Mouse (Mus musculus): Measurements from ENCODE around the gene Hoxb1. TPM values are rescaled to one million over a fixed set of nuclear protein-coding genes. Genes with fewer than 3 reads are reported as not detected.

Hoxb1 gene
- polyA plus RNA-seq, 1 experiment from 2014 or later = not detected

DNA sequence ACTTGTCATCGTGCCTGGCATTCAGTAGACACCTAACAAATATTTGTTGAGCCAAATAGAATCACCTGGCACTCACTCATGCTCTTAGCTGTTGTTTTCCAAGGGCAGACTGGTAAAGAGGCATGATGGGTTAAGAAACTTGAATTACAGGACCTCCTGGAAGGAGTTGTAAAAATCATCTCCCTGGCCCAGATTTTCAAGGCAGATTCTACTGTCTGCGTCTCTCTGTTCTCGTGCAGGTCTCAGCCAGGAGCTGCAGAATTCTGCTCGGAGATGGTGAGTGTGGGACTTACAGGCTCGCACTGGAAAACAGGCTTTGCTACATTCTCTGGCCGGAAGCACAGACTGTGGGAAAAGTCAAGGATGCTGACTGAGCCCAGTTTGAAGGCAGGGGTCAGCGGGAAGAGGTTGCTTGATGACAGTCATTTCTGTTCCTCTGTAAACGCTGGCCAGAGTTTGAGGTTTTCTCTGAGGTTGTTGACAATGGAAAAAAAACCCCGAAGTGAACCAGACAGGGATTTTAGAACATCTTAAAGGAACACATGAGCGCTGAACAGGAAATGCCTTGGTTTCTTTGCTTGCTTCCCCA, 38.6 kb downstream of the Hoxb1 start:
- WGBS = 13% methylated on average over 10 of the region's 10 CpGs
- H3K27ac ChIP-seq (ENCODE audit: low read length) = peak overlapping the region; percentile 55

DNA sequence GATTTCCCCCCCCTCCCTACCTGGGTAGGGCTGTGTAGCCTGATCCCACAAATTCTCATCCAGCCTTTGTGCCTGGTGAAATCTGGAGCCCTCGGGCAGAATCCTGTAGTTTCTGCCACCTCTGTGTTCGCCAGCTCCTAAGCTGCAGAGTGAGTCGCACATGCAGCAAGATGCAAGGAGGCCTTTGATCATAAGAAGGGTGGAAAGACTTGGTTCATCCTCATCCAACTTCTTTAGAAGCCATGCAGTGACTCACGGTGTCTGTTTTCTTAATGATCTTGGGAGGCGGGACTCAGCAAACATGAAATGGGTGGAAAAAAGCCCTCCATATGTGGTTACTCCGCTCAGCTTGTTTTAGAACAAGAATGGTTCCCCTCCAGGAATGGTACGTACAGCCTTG, 39.3 kb downstream of the Hoxb1 start:
- Histone ChIP-seq H3K9ac (ENCODE audit: low read length) (no peak overlapping the region), H3K9me3 (ENCODE audit: control insufficient read depth, low read length) (no peaks in the 10 kb centered on the region), H3K36me3 (ENCODE audit: control insufficient read depth, insufficient read depth, low read length) (no peaks in the 10 kb centered on the region), H3K4me2 (ENCODE audit: low read depth, low read length) (no peak overlapping the region), H3K27me3 (ENCODE audit: control insufficient read depth, insufficient read depth, low read depth, low read length) (no peaks in the 10 kb centered on the region; the same call in 1 of the 2 replicates), H3K27ac (ENCODE audit: low read length) (peak overlapping the region; percentile 55; the same call in 1 of the 2 replicates), H3K4me3 (ENCODE audit: low read length) (no peak overlapping the region), H3K4me1 (replicated peaks; ENCODE audit: control insufficient read depth, insufficient read depth, low read length) (peaks cover 28% of the 10 kb centered on the region)
- no peak for ATAC-seq (ENCODE audit: low read depth)
- 58% methylated on average over 7 of the region's 7 CpGs for WGBS

More for the DNA sequence above, 38.6 kb downstream of the Hoxb1 start:
- ATAC-seq (ENCODE audit: low read depth) = no peak
- no peaks in the 10 kb centered on the region for H3K9me3 ChIP-seq (ENCODE audit: control insufficient read depth, low read length)
- peaks cover 28% of the 10 kb centered on the region for H3K4me1 ChIP-seq (replicated peaks; ENCODE audit: control insufficient read depth, insufficient read depth, low read length)
- no peak overlapping the region for H3K4me2 ChIP-seq (ENCODE audit: low read depth, low read length)
- H3K4me3 ChIP-seq (ENCODE audit: low read length) = no peak overlapping the region
- no peaks in the 10 kb centered on the region for H3K36me3 ChIP-seq (ENCODE audit: control insufficient read depth, insufficient read depth, low read length)
- no peak overlapping the region for H3K9ac ChIP-seq (ENCODE audit: low read length)
- no peaks in the 10 kb centered on the region for H3K27me3 ChIP-seq (ENCODE audit: control insufficient read depth, insufficient read depth, low read depth, low read length)

DNA sequence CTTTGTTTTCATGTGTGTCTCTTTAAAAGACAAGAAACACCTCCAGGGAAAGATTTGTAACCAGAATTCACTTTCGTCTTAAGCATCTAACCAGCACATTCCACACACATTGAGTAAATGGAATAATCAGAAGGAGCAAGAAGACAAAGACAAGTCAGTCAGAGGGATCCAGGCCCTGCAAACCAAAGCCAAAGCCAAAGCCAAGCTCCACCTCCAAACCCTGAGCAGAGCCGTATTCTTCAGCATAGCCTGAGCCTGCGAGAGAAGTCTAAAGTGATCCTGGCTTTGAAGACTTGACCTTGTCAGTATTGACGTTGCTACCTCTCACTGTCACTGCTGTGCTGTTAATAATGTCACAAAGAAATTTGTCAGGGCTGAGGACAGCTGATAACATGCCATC, 40.0 kb downstream of the Hoxb1 start:
- no peak overlapping the region for H3K9ac ChIP-seq (ENCODE audit: low read length)
- no peak overlapping the region for H3K4me3 ChIP-seq (ENCODE audit: low read length)
- whole genome bisulfite sequencing = 43% methylated on average over 4 of the region's 4 CpGs
- peaks cover 25% of the 10 kb centered on the region for H3K4me1 ChIP-seq (replicated peaks; ENCODE audit: control insufficient read depth, insufficient read depth, low read length)
- H3K4me2 ChIP-seq (ENCODE audit: low read depth, low read length) = no peak overlapping the region
- H3K27me3 ChIP-seq (ENCODE audit: control insufficient read depth, insufficient read depth, low read depth, low read length) = no peaks in the 10 kb centered on the region; the same call in 1 of the 2 replicates
- ATAC-seq (ENCODE audit: low read depth) = no peak
- no peaks in the 10 kb centered on the region for H3K36me3 ChIP-seq (ENCODE audit: control insufficient read depth, insufficient read depth, low read length)
- H3K27ac ChIP-seq (ENCODE audit: low read length) = no peak overlapping the region
- H3K9me3 ChIP-seq (ENCODE audit: control insufficient read depth, low read length) = no peaks in the 10 kb centered on the region

DNA sequence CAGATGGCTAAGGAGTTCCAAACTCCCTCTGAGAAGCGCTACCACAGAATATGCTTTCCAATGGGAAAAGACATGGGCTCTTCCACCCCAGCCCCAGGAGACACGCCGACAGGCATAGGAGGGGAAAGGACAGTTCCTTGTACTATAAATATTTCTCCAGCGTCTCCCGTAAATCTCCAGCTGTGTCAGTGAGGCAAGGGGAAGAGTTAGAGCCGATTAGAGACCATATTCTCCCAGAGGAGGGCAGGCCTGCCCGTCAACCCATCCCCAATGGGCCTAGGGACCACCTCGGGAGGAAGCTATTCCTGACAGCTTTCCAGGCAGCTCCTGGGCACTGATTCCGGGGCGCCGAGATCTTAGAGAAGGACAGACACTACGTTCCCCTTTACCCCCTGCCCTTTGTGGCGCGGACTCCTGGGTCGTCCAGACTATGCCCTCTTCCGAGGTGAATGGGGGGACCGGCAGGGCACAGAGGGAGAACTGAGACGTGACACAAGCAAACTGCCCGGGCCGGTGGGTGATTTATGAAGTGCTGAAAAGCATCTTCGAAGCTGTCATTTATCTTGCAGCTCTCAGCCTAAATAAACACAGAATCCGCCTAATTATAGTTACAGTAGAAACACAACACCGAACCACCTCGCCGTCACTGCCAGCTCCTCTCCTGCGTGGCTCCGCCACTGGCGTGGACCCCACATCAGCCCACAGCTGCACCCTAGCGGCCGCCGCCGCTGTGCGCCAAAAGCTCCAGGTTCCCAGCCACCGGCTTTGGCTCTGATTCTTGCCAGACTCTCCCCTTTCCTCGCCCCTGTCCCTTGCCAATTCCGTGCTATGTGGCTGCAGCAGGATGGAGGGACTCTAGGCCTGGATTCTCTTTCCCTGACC, 41.9 kb downstream of the Hoxb1 start:
- 0 out of 2 replicates have a peak, but pooled peaks cover 2% of the 10 kb centered on the region for H3K9me3 ChIP-seq (ENCODE audit: control insufficient read depth, low read length)
- peak overlapping the region; percentile 53 for H3K9ac ChIP-seq (ENCODE audit: low read length)
- peaks cover 25% of the 10 kb centered on the region for H3K4me1 ChIP-seq (replicated peaks; ENCODE audit: control insufficient read depth, insufficient read depth, low read length)
- H3K4me2 ChIP-seq (ENCODE audit: low read depth, low read length) = peak overlapping the region; percentile 56
- WGBS = 6% methylated on average over 36 of the region's 36 CpGs
- H3K36me3 ChIP-seq (ENCODE audit: control insufficient read depth, insufficient read depth, low read length) = no peaks in the 10 kb centered on the region
- peak overlapping the region; percentile 87 for H3K27ac ChIP-seq (ENCODE audit: low read length)
- no peaks in the 10 kb centered on the region; the same call in 1 of the 2 replicates for H3K27me3 ChIP-seq (ENCODE audit: control insufficient read depth, insufficient read depth, low read depth, low read length)
- peak; percentile 83 for ATAC-seq (ENCODE audit: low read depth)
- H3K4me3 ChIP-seq (ENCODE audit: low read length) = peak overlapping the region; percentile 30

DNA sequence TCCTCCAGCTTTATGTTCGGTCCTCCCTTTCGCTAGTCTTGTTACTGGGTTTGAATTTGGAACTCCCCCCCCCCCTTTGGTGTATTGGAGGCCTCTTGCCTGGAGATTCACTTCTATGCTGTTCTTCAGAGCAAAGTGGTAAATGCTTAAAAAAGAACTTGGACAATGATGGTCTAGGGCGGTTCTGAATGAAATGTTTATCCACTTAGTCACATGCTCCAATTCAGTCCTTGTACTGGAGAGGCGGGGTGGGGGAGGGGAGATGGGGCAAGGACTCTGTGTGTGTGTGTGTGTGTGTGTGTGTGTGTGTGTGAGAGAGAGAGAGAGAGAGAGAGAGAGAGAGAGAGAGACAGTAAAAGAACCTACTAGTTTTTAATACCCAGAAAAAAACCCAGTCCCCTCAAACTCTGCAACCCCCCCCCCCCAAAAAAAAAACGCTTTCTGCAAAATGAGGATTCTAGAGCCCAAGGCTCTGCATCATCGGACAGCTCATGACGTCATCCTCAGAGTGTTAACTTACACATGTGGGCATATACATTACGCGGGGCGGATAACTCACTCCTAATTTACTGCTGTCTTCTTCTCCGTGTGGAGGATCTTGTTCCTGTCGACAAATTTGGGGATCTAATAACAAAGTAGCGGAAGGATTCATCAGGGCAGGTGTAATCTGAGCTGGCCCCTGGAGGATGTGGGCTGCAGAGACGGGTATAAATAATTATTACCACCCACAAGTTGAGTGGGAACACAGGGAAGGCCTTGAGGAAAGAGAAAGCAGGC, 42.9 kb downstream of the Hoxb1 start:
- H3K9me3 ChIP-seq (ENCODE audit: control insufficient read depth, low read length) = 0 out of 2 replicates have a peak, but pooled peaks cover 2% of the 10 kb centered on the region
- peak overlapping the region; percentile 53 for H3K9ac ChIP-seq (ENCODE audit: low read length)
- WGBS = 30% methylated on average over 14 of the region's 14 CpGs
- peak overlapping the region; percentile 87 for H3K27ac ChIP-seq (ENCODE audit: low read length)
- no peaks in the 10 kb centered on the region for H3K36me3 ChIP-seq (ENCODE audit: control insufficient read depth, insufficient read depth, low read length)
- H3K4me3 ChIP-seq (ENCODE audit: low read length) = peak overlapping the region; percentile 30
- H3K4me2 ChIP-seq (ENCODE audit: low read depth, low read length) = peak overlapping the region; percentile 56
- ATAC-seq (ENCODE audit: low read depth) = peak; percentile 67
- H3K4me1 ChIP-seq (replicated peaks; ENCODE audit: control insufficient read depth, insufficient read depth, low read length) = peaks cover 29% of the 10 kb centered on the region
- H3K27me3 ChIP-seq (ENCODE audit: control insufficient read depth, insufficient read depth, low read depth, low read length) = no peaks in the 10 kb centered on the region; the same call in 1 of the 2 replicates

DNA sequence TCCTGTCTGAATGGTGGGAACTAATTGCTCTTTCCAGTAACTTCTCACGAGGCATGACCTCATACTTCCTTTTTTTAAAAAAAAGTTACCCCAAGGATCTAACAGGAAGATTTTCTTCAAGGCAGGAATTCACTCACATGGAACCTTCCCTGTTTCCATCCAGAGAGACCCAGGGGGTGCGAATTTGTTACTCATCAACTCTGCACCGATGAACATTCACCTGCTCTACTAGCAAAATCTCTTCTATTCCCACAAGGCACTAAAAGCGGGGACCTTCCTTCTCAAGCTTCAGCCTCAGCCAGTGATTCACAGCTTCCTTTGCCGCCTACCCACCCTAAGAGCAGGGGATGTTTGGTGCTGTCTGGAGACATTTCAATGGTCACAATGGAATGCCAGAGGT, 45.5 kb downstream of the Hoxb1 start:
- Histone ChIP-seq H3K36me3 (ENCODE audit: control insufficient read depth, insufficient read depth, low read length) (no peaks in the 10 kb centered on the region), H3K9me3 (ENCODE audit: control insufficient read depth, low read length) (peaks cover 4% of the 10 kb centered on the region; the same call in 1 of the 2 replicates), H3K4me3 (ENCODE audit: low read length) (no peak overlapping the region), H3K27me3 (ENCODE audit: control insufficient read depth, insufficient read depth, low read depth, low read length) (no peaks in the 10 kb centered on the region; the same call in 1 of the 2 replicates), H3K4me2 (ENCODE audit: low read depth, low read length) (no peak overlapping the region), H3K4me1 (replicated peaks; ENCODE audit: control insufficient read depth, insufficient read depth, low read length) (peaks cover 25% of the 10 kb centered on the region), H3K9ac (ENCODE audit: low read length) (no peak overlapping the region), H3K27ac (ENCODE audit: low read length) (no peak overlapping the region)
- WGBS = 71% methylated on average over 5 of the region's 5 CpGs
- no peak for ATAC-seq (ENCODE audit: low read depth)

DNA sequence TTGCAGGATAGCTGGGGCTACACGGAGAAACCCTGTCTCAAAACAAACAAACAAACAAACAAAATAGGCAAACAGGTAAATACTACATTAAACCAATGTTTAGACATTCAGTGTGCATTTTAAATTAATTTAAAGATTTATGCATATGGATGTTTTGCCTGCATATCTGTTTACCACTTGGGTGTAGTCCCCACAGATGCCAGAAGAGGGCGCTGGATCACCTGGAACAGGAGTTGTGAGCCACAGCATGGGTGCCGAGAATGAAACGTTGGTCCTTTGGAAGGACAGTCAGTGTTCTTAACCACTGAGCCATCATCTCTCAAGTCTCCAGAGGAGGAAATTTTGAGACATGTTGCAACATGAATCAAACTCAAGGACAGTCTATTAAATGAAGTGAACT, 46.4 kb downstream of the Hoxb1 start:
- ATAC-seq (ENCODE audit: low read depth) = no peak
- no peak overlapping the region for H3K4me3 ChIP-seq (ENCODE audit: low read length)
- peaks cover 25% of the 10 kb centered on the region for H3K4me1 ChIP-seq (replicated peaks; ENCODE audit: control insufficient read depth, insufficient read depth, low read length)
- H3K4me2 ChIP-seq (ENCODE audit: low read depth, low read length) = no peak overlapping the region
- no peaks in the 10 kb centered on the region; the same call in 1 of the 2 replicates for H3K27me3 ChIP-seq (ENCODE audit: control insufficient read depth, insufficient read depth, low read depth, low read length)
- H3K9ac ChIP-seq (ENCODE audit: low read length) = no peak overlapping the region
- H3K36me3 ChIP-seq (ENCODE audit: control insufficient read depth, insufficient read depth, low read length) = no peaks in the 10 kb centered on the region
- H3K9me3 ChIP-seq (ENCODE audit: control insufficient read depth, low read length) = peaks cover 4% of the 10 kb centered on the region; the same call in 1 of the 2 replicates
- 67% methylated on average over 4 of the region's 4 CpGs for WGBS
- H3K27ac ChIP-seq (ENCODE audit: low read length) = no peak overlapping the region

DNA sequence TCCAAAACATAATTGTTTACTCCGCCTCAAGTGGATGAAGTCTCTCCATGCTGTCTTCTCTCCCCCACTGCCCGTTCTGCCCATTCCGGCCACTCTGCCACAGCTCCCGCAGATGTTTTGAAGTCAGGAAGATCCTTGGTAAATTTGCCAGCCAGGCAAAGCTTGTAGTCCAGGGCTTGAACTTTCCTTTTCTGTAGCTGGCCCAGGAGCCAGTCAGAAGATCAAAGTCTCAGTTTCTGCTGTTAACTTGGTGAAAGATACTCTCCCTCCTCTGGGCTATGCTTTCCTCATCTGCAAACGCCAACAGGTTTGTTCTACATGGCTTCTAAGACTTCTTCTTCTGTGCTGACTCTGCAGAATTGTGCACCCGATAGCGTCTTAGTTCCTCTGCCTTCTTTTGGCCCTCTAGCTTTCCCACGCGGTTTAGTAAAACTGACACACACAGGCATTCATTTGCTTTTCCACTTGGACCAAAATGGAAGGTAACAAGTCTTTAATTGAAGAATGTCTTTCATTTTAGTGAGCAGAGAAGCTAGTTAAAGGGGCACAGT, 47.5 kb downstream of the Hoxb1 start:
- Histone ChIP-seq H3K4me2 (ENCODE audit: low read depth, low read length) (peak overlapping the region; percentile 31; the same call in 1 of the 2 replicates), H3K27me3 (ENCODE audit: control insufficient read depth, insufficient read depth, low read depth, low read length) (no peaks in the 10 kb centered on the region; the same call in 1 of the 2 replicates), H3K9ac (ENCODE audit: low read length) (no peak overlapping the region), H3K27ac (ENCODE audit: low read length) (peak overlapping the region; percentile 81), H3K36me3 (ENCODE audit: control insufficient read depth, insufficient read depth, low read length) (no peaks in the 10 kb centered on the region), H3K4me1 (replicated peaks; ENCODE audit: control insufficient read depth, insufficient read depth, low read length) (peaks cover 17% of the 10 kb centered on the region), H3K4me3 (ENCODE audit: low read length) (no peak overlapping the region), H3K9me3 (ENCODE audit: control insufficient read depth, low read length) (peaks cover 4% of the 10 kb centered on the region; the same call in 1 of the 2 replicates)
- 63% methylated on average over 9 of the region's 9 CpGs for WGBS
- ATAC-seq (ENCODE audit: low read depth) = no peak

Measured in lung, embryonic 16.5 days (tissue).